Mouse (Mus musculus): ENCODE results near the gene Racgap1.

Gene Racgap1

DNA sequence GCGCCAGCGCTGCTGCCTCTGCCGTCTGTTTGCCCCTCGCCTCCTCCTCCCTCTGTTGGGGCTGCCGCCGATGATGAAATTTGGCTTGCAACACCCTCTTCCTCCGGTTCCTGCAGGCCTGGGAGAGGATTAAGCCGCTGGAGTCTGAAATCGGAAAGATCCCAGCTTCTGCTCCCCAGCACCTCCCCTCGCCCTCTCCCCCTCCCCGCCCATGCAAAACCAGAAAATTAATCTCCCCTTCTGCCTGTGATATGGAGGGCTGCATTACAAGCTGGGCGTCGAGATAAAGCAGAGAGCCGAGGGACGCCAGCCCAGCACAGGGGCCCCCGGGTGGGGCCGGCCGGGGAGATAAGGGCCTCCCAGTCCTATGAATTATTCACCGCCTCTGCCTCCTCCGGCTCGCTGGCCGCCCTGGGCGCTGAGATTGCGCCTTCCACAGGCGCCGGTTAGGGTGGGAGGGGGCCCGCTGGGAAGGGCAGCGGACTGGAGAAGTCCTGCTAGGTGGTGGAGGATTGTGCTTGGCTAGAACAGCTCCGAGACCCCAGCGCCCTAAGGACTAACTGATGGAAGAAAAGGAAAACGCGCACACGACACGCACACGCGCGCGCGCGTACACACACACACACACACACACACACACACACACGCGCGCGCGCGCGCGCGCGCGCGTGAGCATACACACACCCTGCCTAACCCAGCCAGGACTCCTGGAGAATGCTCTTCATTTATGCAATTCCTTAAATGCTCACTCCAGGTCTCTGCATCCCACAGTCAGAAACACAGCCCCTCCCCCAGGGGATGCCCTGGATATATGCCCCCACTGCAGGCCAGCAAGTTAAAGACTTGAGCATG is 13.4 kb upstream of the Racgap1 start:
- peak in 1 of 2 experiments; percentile 73 for DNase-seq (ENCODE audit: low spot score in 2 of 2)

- no peak for DNase-seq (ENCODE audit: low spot score in 2 of 2)
These were observed 12.6 kb upstream of the Racgap1 start for GRCm38 (mm10) chr15:99663964-99664599.

GRCm38 (mm10) chr15:99662371-99662770 is 10.9 kb upstream of the Racgap1 start:
- no peak for DNase-seq (ENCODE audit: low spot score in 2 of 2)

DNA sequence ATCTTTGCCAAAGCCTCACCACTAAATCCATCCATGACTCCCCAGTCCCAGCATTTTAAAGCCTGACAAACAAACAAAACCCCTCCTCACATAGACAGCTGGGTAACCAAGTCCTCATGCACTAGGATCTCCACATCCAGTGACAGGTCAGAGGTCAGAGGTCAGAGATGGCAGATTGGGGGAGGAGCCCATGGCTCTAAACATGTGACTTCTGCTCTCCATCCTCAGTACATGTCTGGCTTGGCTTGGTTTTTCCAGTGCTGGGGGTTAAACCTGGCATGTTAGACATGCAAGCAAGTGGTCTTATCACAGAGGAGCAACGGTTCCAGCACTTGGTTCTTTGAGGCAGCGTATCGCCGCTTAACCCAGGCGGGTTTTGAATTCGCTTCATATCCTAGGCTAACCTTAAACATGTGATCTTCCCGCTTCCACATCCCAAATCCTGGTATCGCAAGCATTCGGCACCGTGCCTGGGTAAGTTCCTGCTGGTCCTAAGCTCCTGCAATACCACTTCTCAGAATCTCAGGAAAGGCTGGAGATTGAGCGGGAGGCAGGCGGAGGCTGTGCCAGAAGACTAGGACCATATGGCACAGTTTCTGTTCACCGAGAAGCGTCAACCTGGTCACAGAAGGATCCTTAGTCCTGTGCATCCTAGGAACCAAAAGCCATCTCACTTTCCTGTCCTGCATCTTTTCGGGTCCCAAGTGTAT is 9.8 kb upstream of the Racgap1 start:
- DNase-seq (ENCODE audit: low spot score in 2 of 2), result no peak

- DNase-seq (ENCODE audit: low spot score in 2 of 2), result no peak
These were observed 7.0 kb upstream of the Racgap1 start for GRCm38 (mm10) chr15:99658437-99658836.

DNA sequence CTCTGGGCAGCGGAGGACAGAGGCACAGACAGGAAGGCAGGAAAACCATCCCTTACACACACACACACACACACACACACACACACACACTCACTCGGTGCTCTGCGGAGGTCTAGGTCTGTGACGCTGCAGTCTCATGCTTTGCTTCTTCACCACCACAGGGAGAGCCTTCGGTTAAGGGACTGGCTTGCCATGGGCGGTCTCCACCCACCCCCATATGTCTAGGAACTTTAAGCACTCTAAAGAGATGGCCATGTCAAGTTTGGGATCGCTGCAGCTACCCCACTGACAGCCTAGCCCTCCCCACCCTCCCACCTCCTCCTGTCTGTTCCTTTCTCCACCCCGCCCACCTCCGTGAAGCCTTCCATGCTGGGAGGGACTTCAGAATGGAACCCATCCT is 4.5 kb upstream of the Racgap1 start:
- no peak for DNase-seq (ENCODE audit: low spot score in 2 of 2)

- DNase-seq (ENCODE audit: low spot score in 2 of 2), result no peak
These were observed 2.4 kb upstream of the Racgap1 start for GRCm38 (mm10) chr15:99653876-99654275.

DNA sequence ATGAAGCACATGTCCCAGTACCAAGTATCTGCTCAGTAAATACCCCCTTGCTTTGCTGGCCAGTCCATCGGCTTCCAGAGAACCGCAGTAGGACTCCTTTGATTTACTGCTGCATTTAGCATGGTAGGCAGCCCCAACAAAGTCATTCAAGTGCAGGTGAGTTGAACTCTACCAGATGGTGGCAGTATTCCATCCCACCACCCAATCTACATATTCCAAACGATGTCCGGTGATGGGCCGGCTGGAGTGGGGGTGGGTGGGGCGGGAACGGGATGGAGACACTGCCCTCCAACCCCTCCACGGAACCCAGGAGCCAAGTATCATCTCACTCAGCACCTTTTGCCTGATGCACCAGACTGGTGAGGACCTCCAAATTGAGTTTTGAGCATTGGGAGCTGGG is 1.8 kb upstream of the Racgap1 start:
- DNase-seq (ENCODE audit: low spot score in 2 of 2), result no peak

DNA sequence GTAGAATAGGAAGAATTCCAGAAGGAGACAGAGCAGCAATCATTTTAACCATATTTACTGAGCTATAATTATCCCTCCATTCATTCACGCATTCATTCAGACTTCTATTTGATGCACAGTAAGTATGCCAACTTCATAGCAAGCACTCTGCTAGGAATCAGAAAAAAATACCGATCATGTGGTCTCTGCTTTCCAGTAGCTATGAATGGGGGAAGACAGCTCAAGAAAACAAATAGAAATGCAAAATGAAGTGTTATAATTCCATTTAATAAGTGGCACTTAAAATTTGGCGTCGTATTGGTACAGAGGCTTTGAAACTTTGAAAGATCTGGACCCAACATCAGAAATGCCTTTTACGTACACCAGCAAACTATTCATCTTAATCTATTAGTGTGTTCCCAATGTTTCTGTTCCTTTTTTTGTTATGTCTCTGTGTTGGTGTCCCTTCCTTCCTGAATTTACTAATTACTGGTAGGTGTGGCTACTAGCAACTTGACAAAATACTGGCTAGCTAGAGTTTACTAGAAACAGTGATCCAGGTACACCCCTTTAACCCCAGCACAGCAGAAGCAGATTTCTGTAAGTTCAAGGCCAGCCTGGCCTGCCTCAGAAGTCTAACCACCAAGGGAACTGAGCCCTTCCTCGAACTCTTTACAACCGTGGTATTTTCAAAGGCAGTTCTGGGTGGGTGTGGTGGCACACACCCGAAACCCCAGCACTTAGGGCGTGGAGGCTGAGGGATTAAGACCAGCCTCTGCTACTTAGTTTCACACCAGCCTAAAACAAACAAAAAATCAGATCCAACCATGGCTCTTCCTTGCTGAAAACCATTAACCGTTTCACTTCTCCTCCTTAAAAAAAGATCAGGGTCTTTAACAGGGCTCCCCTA is 772 bp upstream of the Racgap1 start:
- no peak for DNase-seq (ENCODE audit: low spot score in 2 of 2)

DNA sequence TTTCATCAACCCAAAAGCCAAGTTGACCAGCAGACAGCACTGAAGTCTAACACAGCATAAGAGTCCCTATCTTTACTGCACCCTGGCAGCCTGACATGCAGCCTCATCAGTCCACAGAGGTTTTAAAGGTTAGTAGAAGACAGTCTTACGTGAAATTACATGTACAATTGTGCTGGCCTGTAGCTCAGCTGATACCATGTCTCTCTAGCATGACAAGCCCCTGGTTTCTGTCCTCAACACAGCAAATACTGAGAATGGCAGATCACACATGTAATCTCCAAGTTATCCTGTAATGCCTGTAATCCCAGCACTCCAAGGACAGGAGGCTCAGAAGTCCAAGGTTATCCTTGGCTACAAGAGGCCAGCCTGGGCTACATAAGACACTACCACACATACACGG is 1.2 kb downstream of the Racgap1 start:
- DNase-seq (ENCODE audit: low spot score in 2 of 2), result no peak

DNA sequence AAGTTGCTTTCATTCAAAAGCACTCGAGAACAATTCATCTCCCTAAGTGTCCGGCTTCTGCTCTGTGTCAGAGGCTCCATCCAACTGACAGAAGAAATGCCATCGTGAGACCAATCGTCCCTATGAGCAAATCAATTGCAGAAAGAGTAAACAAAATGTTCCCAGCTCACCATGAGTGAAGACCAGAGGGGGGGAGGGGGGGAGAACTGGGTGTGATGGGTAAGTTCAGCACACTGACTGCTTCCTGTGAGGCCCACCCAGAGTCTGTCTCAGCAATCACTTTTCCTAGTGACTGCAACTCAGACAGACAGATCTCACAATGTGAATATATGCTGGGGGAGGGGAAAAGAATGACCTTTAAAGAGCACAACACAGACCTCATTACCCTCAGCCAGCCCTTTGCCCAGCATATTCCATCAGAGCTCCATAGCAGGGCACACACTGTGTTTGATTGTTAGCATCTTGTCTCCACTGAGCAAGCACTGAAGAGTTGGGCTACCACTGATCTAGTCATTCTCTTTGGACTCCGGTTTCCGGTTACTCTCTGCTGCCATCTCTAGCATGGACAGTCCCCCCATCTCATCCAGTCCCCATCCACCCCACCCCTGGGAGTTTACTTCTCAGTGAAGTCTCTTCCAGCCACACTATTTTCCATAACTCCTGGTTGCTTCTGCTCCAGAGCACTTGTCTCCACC is 2.2 kb downstream of the Racgap1 start:
- DNase-seq (ENCODE audit: low spot score in 2 of 2), result no peak

DNA sequence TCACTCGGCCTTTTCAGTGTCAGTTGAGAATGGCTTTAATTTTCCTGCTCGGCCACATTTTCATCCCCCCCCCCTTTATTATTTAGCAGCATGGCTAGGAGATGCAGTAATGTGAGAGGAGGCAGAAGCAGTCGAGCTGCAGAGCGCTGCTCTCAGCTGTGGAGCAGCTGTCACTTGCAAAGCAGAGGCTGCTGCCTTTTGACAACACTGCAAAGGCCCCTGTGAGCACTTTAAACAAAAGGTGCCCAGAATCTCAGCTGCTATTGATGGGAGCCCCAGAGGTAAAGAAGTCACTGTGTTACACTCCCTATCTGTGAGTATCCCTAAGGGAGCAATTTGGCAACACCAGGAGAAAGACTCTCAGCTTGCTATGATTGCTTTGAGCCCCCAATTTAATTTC is 3.1 kb downstream of the Racgap1 start:
- no peak for DNase-seq (ENCODE audit: low spot score in 2 of 2)

DNA sequence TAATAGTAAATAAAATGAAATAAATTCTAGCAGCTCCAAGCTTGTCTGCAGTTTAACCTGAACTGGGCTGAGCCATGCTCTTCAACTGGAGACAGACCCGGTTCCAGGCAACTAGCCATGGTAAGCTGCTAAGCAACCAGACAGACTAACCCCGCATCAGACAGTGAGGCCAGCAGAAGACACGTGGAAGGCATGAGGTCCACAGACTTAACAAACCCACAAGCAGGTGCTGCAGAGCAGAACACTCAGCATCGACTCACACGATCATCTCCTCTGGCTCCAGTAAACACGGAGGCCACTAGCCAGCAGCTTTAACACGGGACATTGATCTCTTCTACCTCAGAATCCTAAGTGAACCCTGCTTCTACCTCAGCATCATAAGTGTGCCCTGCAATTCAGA is 6.7 kb downstream of the Racgap1 start:
- DNase-seq (ENCODE audit: low spot score in 2 of 2), result no peak

- DNase-seq (ENCODE audit: low spot score in 2 of 2), result no peak
These were observed 7.6 kb downstream of the Racgap1 start for GRCm38 (mm10) chr15:99643832-99644231.

GRCm38 (mm10) chr15:99642622-99643021 is 8.8 kb downstream of the Racgap1 start:
- DNase-seq (ENCODE audit: low spot score in 2 of 2), result no peak

GRCm38 (mm10) chr15:99638124-99638485 is 13.4 kb downstream of the Racgap1 start:
- DNase-seq (ENCODE audit: low spot score in 2 of 2), result no peak

DNA sequence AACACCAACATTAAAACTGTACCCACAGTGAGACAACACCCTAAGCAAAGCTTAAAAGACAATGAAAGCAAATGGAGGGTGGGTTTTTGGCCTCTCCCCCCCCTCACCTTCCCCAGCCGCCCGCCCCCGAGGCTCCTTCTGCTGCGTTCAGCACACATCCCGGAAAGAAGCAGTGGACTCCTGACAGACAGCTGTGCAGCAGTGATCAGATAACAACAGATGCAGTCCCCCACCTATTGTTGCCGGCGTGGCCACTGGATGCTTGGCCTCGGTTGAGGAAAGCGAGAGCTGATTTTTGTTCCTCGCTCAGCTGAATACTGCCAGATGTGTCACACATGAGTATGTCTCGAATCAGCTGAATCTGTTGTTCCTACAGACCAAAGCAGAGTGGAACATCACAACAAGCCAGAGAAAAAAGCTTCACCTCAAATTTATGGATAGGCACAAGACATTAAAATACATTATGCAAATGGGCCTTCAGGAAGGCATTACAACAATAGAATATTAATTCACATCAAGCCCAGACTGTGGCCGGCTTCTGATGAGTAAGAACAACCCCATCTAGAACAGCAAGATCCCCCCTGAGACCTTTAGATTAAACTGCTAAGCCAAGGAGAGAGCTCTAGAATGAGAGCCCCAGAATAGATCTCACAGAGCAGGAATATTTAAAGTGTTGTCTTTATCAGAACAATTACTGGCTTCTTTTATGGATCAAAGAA is 13.9 kb downstream of the Racgap1 start:
- no peak for DNase-seq (ENCODE audit: low spot score in 2 of 2)

- DNase-seq (ENCODE audit: low spot score in 2 of 2), result no peak
These were observed 16.8 kb downstream of the Racgap1 start for GRCm38 (mm10) chr15:99634702-99635101.

GRCm38 (mm10) chr15:99631618-99632017 is 19.8 kb downstream of the Racgap1 start:
- no peak for DNase-seq (ENCODE audit: low spot score in 2 of 2)

GRCm38 (mm10) chr15:99622063-99622462 is 29.4 kb downstream of the Racgap1 start:
- no peak for DNase-seq (ENCODE audit: low spot score in 2 of 2)
